Comparison of ENCODE assay signal across 13 mouse cellular contexts in genomic region chr6:88833340-88834140, GRCm38 (mm10). TPM values are rescaled to one million over a fixed set of nuclear protein-coding genes. Genes with fewer than 3 reads are reported as not detected.
A peak's percentile ranks its signal among the peaks of the same experiment; 100 is the strongest.
DNase-seq lines count a peak whose midpoint lies in the region; ATAC-seq and TF ChIP-seq lines count a peak whose summit lies in the region.
"Had no signal": no experiment of that assay in that cellular context is flagged by ENCODE, and none has a peak within 500 bp of the region (broad histone marks: within the 10 kb centered on the region; RNA-seq: fewer than 3 reads in every experiment).

No protein-coding gene starts in this region.

- 61% methylated on average over 5 of the region's 5 CpGs for WGBS in heart, embryonic 15.5 days
- WGBS in bone marrow, adult 2 months: 74% methylated on average over 5 of the region's 5 CpGs

- no peak for TF ChIP-seq CTCF in bone marrow, adult 2 months (IDR thresholded peaks at IDR 0.05; ENCODE audit: control insufficient read depth, insufficient read depth, low read length)

- peak overlapping the region; percentile 67 for H3K27ac ChIP-seq in heart, embryonic 15.5 days
- H3K27ac ChIP-seq in bone marrow, adult 2 months (ENCODE audit: control insufficient read depth, insufficient read depth, low read depth, low read length, poor library complexity): peak overlapping the region; percentile 84; the same call in 1 of the 2 replicates
- H3K27ac ChIP-seq: hindbrain, embryonic 10.5 days; limb, embryonic 12.5 days had no signal

- H3K4me1 ChIP-seq in heart, embryonic 15.5 days (replicated peaks): peaks cover 16% of the 10 kb centered on the region
- peaks cover 88% of the 10 kb centered on the region for H3K4me1 ChIP-seq in megakaryocyte, embryonic 14.5 days
- H3K4me1 ChIP-seq in bone marrow, adult 2 months (ENCODE audit: control insufficient read depth, insufficient read depth, low read length): peaks cover 24% of the 10 kb centered on the region
- H3K4me1 ChIP-seq: limb, embryonic 12.5 days had no signal

- no peak overlapping the region for H3K4me2 ChIP-seq in heart, embryonic 15.5 days
- H3K4me2 ChIP-seq: limb, embryonic 12.5 days had no signal

- H3K36me3 ChIP-seq in heart, embryonic 15.5 days: peaks cover 32% of the 10 kb centered on the region
- peaks cover 60% of the 10 kb centered on the region for H3K36me3 ChIP-seq in megakaryocyte, embryonic 14.5 days (replicated peaks; ENCODE audit: low read length)

- no peak for DNase-seq in heart, postnatal 25 days (ENCODE audit: low spot score)
- no peak for DNase-seq in urinary bladder, postnatal 36 days (ENCODE audit: low spot score in 2 of 2)
- DNase-seq: cerebellum, adult 8-10 months; lung, postnatal 4 days had no signal

- intact Hi-C loops in heart, postnatal 25 days (cut with DNase I): loop anchor here (5.0 kb wide), 1 partner anchor 271 kb away; no protein-coding TSS in a partner anchor

- ATAC-seq in heart, embryonic 15.5 days (replicated peaks; ENCODE audit: insufficient number of reproducible peaks, insufficient read depth, low FRiP score, low read depth): peak; percentile 45; the same call in 1 of the 2 replicates
- no peak for ATAC-seq in megakaryocyte, adult 5-6 weeks (ENCODE audit: poor library complexity, severe bottlenecking)
- peak; percentile 21; the same call in 1 of the 2 replicates for ATAC-seq in megakaryocyte progenitor cell, adult 5-6 weeks (replicated peaks; ENCODE audit: poor library complexity)
- no peak for ATAC-seq in erythroid progenitor cell, adult 5-6 weeks (replicated peaks; ENCODE audit: low FRiP score, poor library complexity, severe bottlenecking)
- ATAC-seq: intestine, postnatal 0 days had no signal

- H3K27me3 ChIP-seq in heart, embryonic 15.5 days: no peaks in the 10 kb centered on the region
- peaks cover 3% of the 10 kb centered on the region for H3K27me3 ChIP-seq in megakaryocyte, embryonic 14.5 days (replicated peaks)
- H3K27me3 ChIP-seq: limb, embryonic 12.5 days had no signal

- 0 out of 2 replicates have a peak overlapping the region, but pooled peaks have one; percentile 24 for H3K9ac ChIP-seq in heart, embryonic 15.5 days
- H3K9ac ChIP-seq: limb, embryonic 12.5 days had no signal

- no peak overlapping the region for H3K4me3 ChIP-seq in heart, embryonic 15.5 days
- H3K4me3 ChIP-seq in megakaryocyte, embryonic 14.5 days (replicated peaks): peak overlapping the region; percentile 64
- no peak overlapping the region for H3K4me3 ChIP-seq in bone marrow, adult 2 months (replicated peaks; ENCODE audit: control insufficient read depth, low read depth, low read length)
- H3K4me3 ChIP-seq: hindbrain, embryonic 10.5 days; limb, embryonic 12.5 days had no signal

- TF ChIP-seq POLR2A in bone marrow, adult 2 months (IDR thresholded peaks at IDR 0.05; ENCODE audit: borderline replicate concordance, control insufficient read depth, low read depth, low read length): no peak

- no peaks in the 10 kb centered on the region for H3K9me3 ChIP-seq in heart, embryonic 15.5 days (replicated peaks)
- no peaks in the 10 kb centered on the region for H3K9me3 ChIP-seq in megakaryocyte, embryonic 14.5 days
- H3K9me3 ChIP-seq: hindbrain, embryonic 10.5 days; limb, embryonic 12.5 days had no signal

RNA-seq across cellular contexts. Expression of gene Abtb1, which starts 8.2 kb away (rescaled TPM):
- 21.7 and 27.3 TPM in 2 replicates for polyA plus RNA-seq in heart, embryonic 15.5 days (2015; fragmentation: Nextera tagmentation; extraction: Ambion mirVana)
- total RNA-seq in heart, postnatal 25 days (2021): 10 to 100 TPM; 21.9 to 23.3 TPM
- polyA plus RNA-seq in megakaryocyte, embryonic 14.5 days (2012; ENCODE audit: insufficient read depth, low replicate concordance): 33.5 and 113 TPM in 2 replicates
- 22.8 TPM in 2 replicates for total RNA-seq in megakaryocyte, adult 5-6 weeks (2015)
- total RNA-seq in megakaryocyte, adult 5-6 weeks (2017): 104 TPM in 2 replicates
- 92.2 and 165 TPM in 2 replicates for polyA plus RNA-seq in bone marrow, adult 2 months (2011; ENCODE audit: insufficient read depth, insufficient read length, low replicate concordance, missing spikeins)
- 7.8 and 9.5 TPM in 2 replicates for total RNA-seq in megakaryocyte progenitor cell, adult 5-6 weeks (2015)
- total RNA-seq in megakaryocyte progenitor cell, adult 5-6 weeks (2017): 40.1 and 40.7 TPM in 2 replicates
- 49.4 and 49.9 TPM in 2 replicates for total RNA-seq in erythroid progenitor cell, adult 5-6 weeks (2015; ENCODE audit: low replicate concordance)
- total RNA-seq in erythroid progenitor cell, adult 5-6 weeks (2017; ENCODE audit: low replicate concordance): 112 and 178 TPM in 2 replicates

RNA-seq across cellular contexts. Expression of gene Podxl2, which starts 41.3 kb away (rescaled TPM):
- 42.5 and 52.5 TPM in 2 replicates for polyA plus RNA-seq in heart, embryonic 15.5 days (2015; fragmentation: Nextera tagmentation; extraction: Ambion mirVana)
- 10 to 100 TPM; 16.5 to 16.8 TPM for total RNA-seq in heart, postnatal 25 days (2021)
- 1.2 and 3.2 TPM in 2 replicates for polyA plus RNA-seq in megakaryocyte, embryonic 14.5 days (2012; ENCODE audit: insufficient read depth, low replicate concordance)
- total RNA-seq in megakaryocyte, adult 5-6 weeks (2015): not detected in 2 replicates
- 0.16 and 0.40 TPM in 2 replicates for total RNA-seq in megakaryocyte, adult 5-6 weeks (2017)
- 2.5 and 2.6 TPM in 2 replicates for polyA plus RNA-seq in bone marrow, adult 2 months (2011; ENCODE audit: insufficient read depth, insufficient read length, low replicate concordance, missing spikeins)
- total RNA-seq in megakaryocyte progenitor cell, adult 5-6 weeks (2015): 0.15 TPM in 1 of 2 replicates, not detected in the other
- 0.41 and 0.92 TPM in 2 replicates for total RNA-seq in megakaryocyte progenitor cell, adult 5-6 weeks (2017)
- total RNA-seq in erythroid progenitor cell, adult 5-6 weeks (2015; ENCODE audit: low replicate concordance): not detected in 2 replicates
- total RNA-seq in erythroid progenitor cell, adult 5-6 weeks (2017; ENCODE audit: low replicate concordance): 12.3 TPM in 1 of 2 replicates, not detected in the other

Comparison
In these comparisons a context has a peak if more than half of its experiments do, and no peak if none do; other contexts are left out.
1. ATAC-seq: peak in heart, embryonic 15.5 days (single experiment) and megakaryocyte progenitor cell, adult 5-6 weeks (single experiment); none in megakaryocyte, adult 5-6 weeks (single experiment) and erythroid progenitor cell, adult 5-6 weeks (single experiment).